Comparison of ENCODE assay signal across 25 mouse cellular contexts in the genomic region with DNA sequence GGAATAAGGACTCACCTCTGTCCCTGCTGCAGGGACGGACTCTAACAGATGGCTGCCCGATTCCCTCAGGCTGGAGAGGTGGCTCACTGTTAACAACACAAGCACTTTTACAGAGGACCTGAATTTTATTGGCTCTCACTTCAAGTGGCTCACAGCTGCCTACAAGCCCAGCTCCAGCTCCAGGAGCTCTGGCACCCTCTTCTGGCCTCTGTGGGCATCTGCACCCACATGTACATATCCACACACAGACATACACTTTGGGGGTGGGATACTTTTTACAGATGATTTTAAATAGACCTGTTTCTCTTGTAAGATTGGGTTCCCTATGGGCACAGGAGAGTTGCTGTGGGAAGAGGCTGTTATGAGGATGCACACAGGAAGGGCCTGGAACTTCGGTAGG. TPM values are rescaled to one million over a fixed set of nuclear protein-coding genes. Genes with fewer than 3 reads are reported as not detected.
DNase-seq lines count a peak whose midpoint lies in the region; ATAC-seq and TF ChIP-seq lines count a peak whose summit lies in the region.
"Had no signal": no experiment of that assay in that cellular context is flagged by ENCODE, and none has a peak within 500 bp of the region (broad histone marks: within the 10 kb centered on the region; RNA-seq: fewer than 3 reads in every experiment).

No protein-coding gene starts in this region.

- no peak overlapping the region for H3K4me3 ChIP-seq in forebrain, postnatal 0 days (ENCODE audit: low read depth, low read length)
- no peak overlapping the region for H3K4me3 ChIP-seq in forebrain, embryonic 16.5 days (replicated peaks; ENCODE audit: low read length)
- no peak overlapping the region for H3K4me3 ChIP-seq in layer of hippocampus, adult 2 months
- peak overlapping the region; percentile 29 for H3K4me3 ChIP-seq in megakaryocyte, embryonic 14.5 days (replicated peaks)
- no peak overlapping the region for H3K4me3 ChIP-seq in small intestine, adult 2 months (ENCODE audit: low read depth, low read length)
- no peak overlapping the region for H3K4me3 ChIP-seq in midbrain, embryonic 10.5 days
- H3K4me3 ChIP-seq: forebrain, embryonic 10.5 days; heart, embryonic 13.5 days; limb, embryonic 13.5 days; midbrain, embryonic 15.5 days; myocyte had no signal

- H3K9me3 ChIP-seq in forebrain, postnatal 0 days (ENCODE audit: low read length) = no peaks in the 10 kb centered on the region
- peaks cover 4% of the 10 kb centered on the region; the same call in 1 of the 2 replicates for H3K9me3 ChIP-seq in forebrain, embryonic 16.5 days (ENCODE audit: control insufficient read depth, low read length)
- peaks cover 19% of the 10 kb centered on the region for H3K9me3 ChIP-seq in megakaryocyte, embryonic 14.5 days
- peaks cover 11% of the 10 kb centered on the region for H3K9me3 ChIP-seq in midbrain, embryonic 10.5 days (replicated peaks)
- H3K9me3 ChIP-seq: midbrain, embryonic 15.5 days had no signal

- WGBS in forebrain, postnatal 0 days = 90% methylated on average over 3 of the region's 3 CpGs
- 92% methylated on average over 3 of the region's 3 CpGs for WGBS in forebrain, embryonic 16.5 days
- 96% methylated on average over 3 of the region's 3 CpGs for WGBS in small intestine, adult 2 months
- 94% methylated on average over 3 of the region's 3 CpGs for WGBS in midbrain, embryonic 10.5 days

- ATAC-seq in forebrain, postnatal 0 days = no peak
- no peak for ATAC-seq in forebrain, embryonic 16.5 days
- ATAC-seq in megakaryocyte, adult 5-6 weeks (ENCODE audit: poor library complexity, severe bottlenecking) = no peak
- ATAC-seq: hindbrain, embryonic 16.5 days; midbrain, embryonic 15.5 days had no signal

- H3K27me3 ChIP-seq in forebrain, postnatal 0 days (ENCODE audit: insufficient read depth, low read length) = peaks cover 9% of the 10 kb centered on the region
- peaks cover 5% of the 10 kb centered on the region; the same call in 1 of the 2 replicates for H3K27me3 ChIP-seq in forebrain, embryonic 16.5 days (replicated peaks; ENCODE audit: control insufficient read depth, insufficient read depth, low read length)
- peaks cover 32% of the 10 kb centered on the region for H3K27me3 ChIP-seq in megakaryocyte, embryonic 14.5 days (replicated peaks)
- no peaks in the 10 kb centered on the region for H3K27me3 ChIP-seq in small intestine, adult 2 months (ENCODE audit: control insufficient read depth, insufficient read depth, low read length)
- H3K27me3 ChIP-seq in midbrain, embryonic 10.5 days (ENCODE audit: low read depth, poor library complexity, severe bottlenecking) = peaks cover 25% of the 10 kb centered on the region

- no peak overlapping the region for H3K4me2 ChIP-seq in forebrain, postnatal 0 days (ENCODE audit: low read depth)
- no peak overlapping the region for H3K4me2 ChIP-seq in forebrain, embryonic 16.5 days (ENCODE audit: low read length)
- H3K4me2 ChIP-seq: heart, embryonic 13.5 days; limb, embryonic 13.5 days; midbrain, embryonic 15.5 days had no signal

- H3K27ac ChIP-seq in forebrain, postnatal 0 days (ENCODE audit: low read depth, low read length) = no peak overlapping the region
- H3K27ac ChIP-seq in forebrain, embryonic 16.5 days (ENCODE audit: low read length) = no peak overlapping the region
- H3K27ac ChIP-seq in layer of hippocampus, adult 2 months = no peak overlapping the region
- no peak overlapping the region for H3K27ac ChIP-seq in small intestine, adult 2 months (ENCODE audit: insufficient read depth, low read depth, low read length)
- H3K27ac ChIP-seq in midbrain, embryonic 10.5 days (replicated peaks) = no peak overlapping the region
- H3K27ac ChIP-seq: forebrain, embryonic 10.5 days; heart, embryonic 13.5 days; limb, embryonic 13.5 days; midbrain, embryonic 15.5 days had no signal

- TF ChIP-seq CTCF in forebrain, postnatal 0 days (IDR thresholded peaks at IDR 0.05; ENCODE audit: low read depth) = peak; percentile 13; the same call in 1 of the 2 replicates
- peak; percentile 50 for TF ChIP-seq CTCF in layer of hippocampus, adult 2 months (conservative IDR thresholded peaks at IDR 0.05)
- peak; percentile 21; the same call in 1 of the 2 replicates for TF ChIP-seq CTCF in small intestine, adult 2 months (IDR thresholded peaks at IDR 0.05; ENCODE audit: extremely low read depth, insufficient read length, insufficient replicate concordance, low read depth, low read length)

- H3K4me1 ChIP-seq in forebrain, postnatal 0 days (ENCODE audit: insufficient read depth) = 0 out of 2 replicates have a peak, but pooled peaks cover 6% of the 10 kb centered on the region
- peaks cover 16% of the 10 kb centered on the region for H3K4me1 ChIP-seq in forebrain, embryonic 16.5 days (replicated peaks; ENCODE audit: control insufficient read depth, insufficient read depth, low read length)
- H3K4me1 ChIP-seq in megakaryocyte, embryonic 14.5 days = peaks cover 23% of the 10 kb centered on the region
- peaks cover 4% of the 10 kb centered on the region for H3K4me1 ChIP-seq in small intestine, adult 2 months (ENCODE audit: control insufficient read depth, insufficient read depth, insufficient read length, low read length)
- H3K4me1 ChIP-seq in midbrain, embryonic 10.5 days = peaks cover 22% of the 10 kb centered on the region

- TF ChIP-seq POLR2A in small intestine, adult 2 months (IDR thresholded peaks at IDR 0.05; ENCODE audit: low read depth, low read length) = no peak

- H3K36me3 ChIP-seq in forebrain, postnatal 0 days (ENCODE audit: insufficient read depth) = no peaks in the 10 kb centered on the region
- H3K36me3 ChIP-seq in forebrain, embryonic 16.5 days (ENCODE audit: control insufficient read depth, insufficient read depth) = no peaks in the 10 kb centered on the region
- H3K36me3 ChIP-seq in megakaryocyte, embryonic 14.5 days (replicated peaks; ENCODE audit: low read length) = no peaks in the 10 kb centered on the region
- H3K36me3 ChIP-seq in small intestine, adult 2 months (ENCODE audit: control insufficient read depth, insufficient read depth, low read length) = no peaks in the 10 kb centered on the region
- no peaks in the 10 kb centered on the region for H3K36me3 ChIP-seq in midbrain, embryonic 10.5 days
- H3K36me3 ChIP-seq: forebrain, embryonic 10.5 days; heart, embryonic 13.5 days; limb, embryonic 13.5 days; midbrain, embryonic 15.5 days had no signal

- no peak overlapping the region for H3K9ac ChIP-seq in forebrain, postnatal 0 days
- H3K9ac ChIP-seq in forebrain, embryonic 16.5 days (replicated peaks; ENCODE audit: low read depth, low read length) = no peak overlapping the region
- H3K9ac ChIP-seq: heart, embryonic 13.5 days; limb, embryonic 13.5 days; midbrain, embryonic 15.5 days had no signal

- no peak for DNase-seq in forebrain, postnatal 0 days
- DNase-seq in layer of hippocampus, adult 2 months (ENCODE audit: low spot score in 2 of 2) = no peak
- no peak for DNase-seq in layer of hippocampus, adult 9-11 months
- no peak for DNase-seq in midbrain, embryonic 10.5 days (ENCODE audit: low spot score)
- DNase-seq: adrenal gland, postnatal 14 days; cerebellum, adult 2 months; cerebellum, postnatal 36 days; heart, adult 11 months; kidney, adult 11 months; kidney, postnatal 14 days; lung, adult 2 months; thymus, adult 18-20 months had no signal

RNA-seq across cellular contexts. Expression of gene Fstl3, which starts 4.8 kb away (rescaled TPM):
- 2.1 and 4.5 TPM in 2 replicates for total RNA-seq in forebrain, postnatal 0 days (2014; rRNA removed)
- polyA plus RNA-seq in forebrain, postnatal 0 days (2015; fragmentation: Nextera tagmentation; extraction: Ambion mirVana) = 1.7 and 2.8 TPM in 2 replicates
- 1.1 and 1.4 TPM in 2 replicates for polyA plus RNA-seq in forebrain, embryonic 16.5 days (2015; fragmentation: Nextera tagmentation; extraction: Ambion mirVana)
- total RNA-seq in layer of hippocampus, adult 2 months (2021) = 1 to 10 TPM; 2.5 to 2.7 TPM
- polyA plus RNA-seq in megakaryocyte, embryonic 14.5 days (2012; ENCODE audit: insufficient read depth, low replicate concordance) = 1.6 TPM in 1 of 2 replicates, not detected in the other
- 3.9 and 5.3 TPM in 2 replicates for total RNA-seq in megakaryocyte, adult 5-6 weeks (2015)
- total RNA-seq in megakaryocyte, adult 5-6 weeks (2017) = 1.7 and 2.7 TPM in 2 replicates
- polyA plus RNA-seq in small intestine, adult 2 months (2012; rRNA removed) = 16.0 and 19.6 TPM in 2 replicates
- polyA plus RNA-seq in midbrain, embryonic 10.5 days (2016; fragmentation: Nextera tagmentation; extraction: Ambion mirVana) = 1.1 and 1.8 TPM in 2 replicates

RNA-seq across cellular contexts. Expression of gene Rnf126, which starts 5.6 kb away (rescaled TPM):
- total RNA-seq in forebrain, postnatal 0 days (2014; rRNA removed) = 54.1 and 88.3 TPM in 2 replicates
- polyA plus RNA-seq in forebrain, postnatal 0 days (2015; fragmentation: Nextera tagmentation; extraction: Ambion mirVana) = 131 and 143 TPM in 2 replicates
- polyA plus RNA-seq in forebrain, embryonic 16.5 days (2015; fragmentation: Nextera tagmentation; extraction: Ambion mirVana) = 85.8 and 87.2 TPM in 2 replicates
- total RNA-seq in layer of hippocampus, adult 2 months (2021) = 10 to 100 TPM; 85.0 to 88.3 TPM
- 302 and 542 TPM in 2 replicates for polyA plus RNA-seq in megakaryocyte, embryonic 14.5 days (2012; ENCODE audit: insufficient read depth, low replicate concordance)
- total RNA-seq in megakaryocyte, adult 5-6 weeks (2015) = 30.4 and 34.0 TPM in 2 replicates
- total RNA-seq in megakaryocyte, adult 5-6 weeks (2017) = 12.5 and 13.0 TPM in 2 replicates
- polyA plus RNA-seq in small intestine, adult 2 months (2012; rRNA removed) = 130 and 222 TPM in 2 replicates
- 109 and 118 TPM in 2 replicates for polyA plus RNA-seq in midbrain, embryonic 10.5 days (2016; fragmentation: Nextera tagmentation; extraction: Ambion mirVana)

RNA-seq across cellular contexts. Expression of gene Fgf22, which starts 17.4 kb away (rescaled TPM):
- total RNA-seq in forebrain, postnatal 0 days (2014; rRNA removed) = 0.62 and 1.0 TPM in 2 replicates
- 0.99 and 1.7 TPM in 2 replicates for polyA plus RNA-seq in forebrain, postnatal 0 days (2015; fragmentation: Nextera tagmentation; extraction: Ambion mirVana)
- 0.25 and 0.73 TPM in 2 replicates for polyA plus RNA-seq in forebrain, embryonic 16.5 days (2015; fragmentation: Nextera tagmentation; extraction: Ambion mirVana)
- total RNA-seq in layer of hippocampus, adult 2 months (2021) = 1 to 10 TPM; 1.9 to 2.8 TPM
- not detected in 2 replicates for polyA plus RNA-seq in megakaryocyte, embryonic 14.5 days (2012; ENCODE audit: insufficient read depth, low replicate concordance)
- not detected in 2 replicates for total RNA-seq in megakaryocyte, adult 5-6 weeks (2015)
- total RNA-seq in megakaryocyte, adult 5-6 weeks (2017) = not detected in 2 replicates
- not detected in 2 replicates for polyA plus RNA-seq in small intestine, adult 2 months (2012; rRNA removed)
- polyA plus RNA-seq in midbrain, embryonic 10.5 days (2016; fragmentation: Nextera tagmentation; extraction: Ambion mirVana) = 0.27 and 0.42 TPM in 2 replicates
- total RNA-seq: adrenal gland, postnatal 14 days; gastrocnemius, adult 8-10 months; hematopoietic stem cell, adult 5-6 weeks had no signal
- polyA plus RNA-seq: heart, embryonic 13.5 days had no signal

RNA-seq across cellular contexts. Expression of gene Prss57, which starts 18.4 kb away (rescaled TPM):
- 0.31 TPM in 1 of 2 replicates, not detected in the other for total RNA-seq in forebrain, postnatal 0 days (2014; rRNA removed)
- 0.35 and 0.67 TPM in 2 replicates for polyA plus RNA-seq in forebrain, postnatal 0 days (2015; fragmentation: Nextera tagmentation; extraction: Ambion mirVana)
- 0.36 and 0.62 TPM in 2 replicates for polyA plus RNA-seq in forebrain, embryonic 16.5 days (2015; fragmentation: Nextera tagmentation; extraction: Ambion mirVana)
- total RNA-seq in layer of hippocampus, adult 2 months (2021) = under 1 TPM; 0.26 to 0.37 TPM
- polyA plus RNA-seq in megakaryocyte, embryonic 14.5 days (2012; ENCODE audit: insufficient read depth, low replicate concordance) = 0.70 TPM in 1 of 2 replicates, not detected in the other
- 2.7 and 5.6 TPM in 2 replicates for total RNA-seq in megakaryocyte, adult 5-6 weeks (2015)
- total RNA-seq in megakaryocyte, adult 5-6 weeks (2017) = 1.2 and 1.8 TPM in 2 replicates
- polyA plus RNA-seq in small intestine, adult 2 months (2012; rRNA removed) = 0.24 and 0.67 TPM in 2 replicates
- 0.05 TPM in 1 of 2 replicates, not detected in the other for polyA plus RNA-seq in midbrain, embryonic 10.5 days (2016; fragmentation: Nextera tagmentation; extraction: Ambion mirVana)
- total RNA-seq: adrenal gland, postnatal 14 days; gastrocnemius, adult 8-10 months had no signal
- polyA plus RNA-seq: forebrain, embryonic 10.5 days; hindbrain, embryonic 16.5 days; midbrain, embryonic 15.5 days; neural tube, embryonic 14.5 days had no signal

RNA-seq across cellular contexts. Expression of gene Palm, which starts 21.1 kb away (rescaled TPM):
- 154 and 178 TPM in 2 replicates for total RNA-seq in forebrain, postnatal 0 days (2014; rRNA removed)
- polyA plus RNA-seq in forebrain, postnatal 0 days (2015; fragmentation: Nextera tagmentation; extraction: Ambion mirVana) = 351 and 365 TPM in 2 replicates
- polyA plus RNA-seq in forebrain, embryonic 16.5 days (2015; fragmentation: Nextera tagmentation; extraction: Ambion mirVana) = 327 and 349 TPM in 2 replicates
- 100 to 1,000 TPM; 275 to 277 TPM for total RNA-seq in layer of hippocampus, adult 2 months (2021)
- 39.0 and 54.6 TPM in 2 replicates for polyA plus RNA-seq in megakaryocyte, embryonic 14.5 days (2012; ENCODE audit: insufficient read depth, low replicate concordance)
- total RNA-seq in megakaryocyte, adult 5-6 weeks (2015) = 39.3 and 42.2 TPM in 2 replicates
- 30.2 and 35.5 TPM in 2 replicates for total RNA-seq in megakaryocyte, adult 5-6 weeks (2017)
- 13.0 and 24.0 TPM in 2 replicates for polyA plus RNA-seq in small intestine, adult 2 months (2012; rRNA removed)
- polyA plus RNA-seq in midbrain, embryonic 10.5 days (2016; fragmentation: Nextera tagmentation; extraction: Ambion mirVana) = 130 and 153 TPM in 2 replicates
